Mouse (Mus musculus): ENCODE measurements around the gene Nme7.

DNA sequence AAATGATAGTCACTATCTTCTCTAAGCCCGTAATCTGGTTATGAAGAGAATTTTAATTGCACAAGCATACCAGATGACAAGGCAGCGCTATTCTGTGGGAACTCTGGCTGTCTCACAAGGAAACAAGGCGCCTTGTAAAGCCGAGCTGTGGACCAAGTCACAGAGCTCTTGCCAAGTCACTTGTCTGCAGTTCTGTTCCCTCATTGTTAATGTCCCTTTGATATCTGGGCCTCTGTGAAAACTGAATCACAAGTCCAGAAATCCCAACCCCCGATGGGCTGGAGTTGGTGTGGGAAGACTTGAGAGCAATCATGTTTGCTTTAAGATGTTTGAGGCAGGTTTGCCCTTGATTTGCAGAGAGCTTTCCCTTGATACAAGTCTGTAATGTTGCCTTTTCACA is 16.8 kb downstream of the Nme7 start:
- TF ChIP-seq POLR2A (IDR thresholded peaks at IDR 0.05; ENCODE audit: extremely low read depth, insufficient read depth, low read length) (no peak), CTCF (IDR thresholded peaks at IDR 0.05; ENCODE audit: extremely low read depth, insufficient read depth, low read length) (no peak)
